Mouse (Mus musculus): ENCODE measurements around the gene Tex261.

GRCm38 (mm10) chr6:83775638-83776293 is at the start of gene Tex261:
- TF ChIP-seq CTCF (IDR thresholded peaks at IDR 0.05) (peak; percentile 76), EP300 (IDR thresholded peaks at IDR 0.05) (no peak)

Measured in lung, postnatal 0 days (tissue).